Mouse (Mus musculus) neural tube, embryonic 15.5 days (tissue): Measurements from ENCODE around the gene Lyrm7. TPM values are rescaled to one million over a fixed set of nuclear protein-coding genes. Genes with fewer than 3 reads are reported as not detected.

Source experiments
- ATAC-seq: fragments of 200-750 bp; cut with Nextera tagmentation; 2 replicates; pipeline ENCODE4 v1.8.0; 2017; ENCODE audit warnings: mild to moderate bottlenecking, moderate TSS enrichment, moderate library complexity; ENCODE audit not compliant: low FRiP score
- H3K27ac ChIP-seq: fragments of 300-500 bp; sonication (generic); replicated peaks from 2 replicates; pipeline ENCODE4 v1.5.1; 2015; ENCODE audit warnings: mild to moderate bottlenecking, inconsistent platforms
- H3K27me3 ChIP-seq: fragments of 300-500 bp; sonication (generic); replicated peaks from 2 replicates; pipeline ENCODE4 v1.6.1; 2015; ENCODE audit warnings: inconsistent platforms
- H3K36me3 ChIP-seq: fragments of 300-500 bp; sonication (generic); 2 replicates; pipeline ENCODE4 v1.6.1; 2015; ENCODE audit warnings: inconsistent platforms
- H3K4me1 ChIP-seq: fragments of 300-500 bp; sonication (generic); 2 replicates; pipeline ENCODE4 v1.6.1; 2015; ENCODE audit warnings: inconsistent platforms
- H3K4me2 ChIP-seq: fragments of 300-500 bp; sonication (generic); 2 replicates; pipeline ENCODE4 v1.6.1; 2015; ENCODE audit warnings: inconsistent platforms, mild to moderate bottlenecking, moderate library complexity
- H3K4me3 ChIP-seq: fragments of 300-500 bp; sonication (generic); replicated peaks from 2 replicates; pipeline ENCODE4 v1.5.1; 2015; ENCODE audit warnings: mild to moderate bottlenecking, inconsistent platforms
- H3K9ac ChIP-seq: fragments of 300-500 bp; sonication (generic); replicated peaks from 2 replicates; pipeline ENCODE4 v1.6.1; 2015; ENCODE audit warnings: mild to moderate bottlenecking, inconsistent platforms
- H3K9me3 ChIP-seq: fragments of 300-500 bp; sonication (generic); replicated peaks from 2 replicates; pipeline ENCODE4 v1.6.1; 2016; ENCODE audit warnings: inconsistent platforms
- WGBS: fragments of 180-500 bp; shearing (Covaris S2); methylation state at CpG from one replicate; pipeline ENCODE4 v1.1.7; 2015; ENCODE audit warnings: mixed read lengths; 5-methylcytosine and 5-hydroxymethylcytosine counted together
- polyA plus RNA-seq: library from polyadenylated mRNA; unstranded; fragments of >200 nt; fragmentation: Nextera tagmentation; extraction: Ambion mirVana; gene quantifications from 2 replicates; pipeline ENCODE4 v1.2.1, GENCODE M21; 2015

Lyrm7 gene
- polyA plus RNA-seq, 1 experiment from 2014 or later, result 11.8 TPM

GRCm38 (mm10) chr11:54812314-54812713, 48.4 kb downstream of the Lyrm7 start:
- Histone ChIP-seq H3K4me2 (no peak overlapping the region), H3K36me3 (no peaks in the 10 kb centered on the region), H3K9ac (no peak overlapping the region), H3K27ac (peak overlapping the region; percentile 41), H3K4me1 (peaks cover 12% of the 10 kb centered on the region; the same call in 1 of the 2 replicates), H3K27me3 (no peaks in the 10 kb centered on the region), H3K4me3 (no peak overlapping the region), H3K9me3 (no peaks in the 10 kb centered on the region)
- 25% methylated on average over 4 of the region's 4 CpGs for WGBS
- no peak for ATAC-seq

- no peak overlapping the region for H3K27ac ChIP-seq
- no peak overlapping the region for H3K9ac ChIP-seq
- H3K4me1 ChIP-seq, result peaks cover 11% of the 10 kb centered on the region; the same call in 1 of the 2 replicates
- no peaks in the 10 kb centered on the region for H3K27me3 ChIP-seq
- no peak overlapping the region for H3K4me3 ChIP-seq
- no peak for ATAC-seq
- WGBS, result 87% methylated on average over 3 of the region's 3 CpGs
- H3K36me3 ChIP-seq, result no peaks in the 10 kb centered on the region
- H3K4me2 ChIP-seq, result no peak overlapping the region
- no peaks in the 10 kb centered on the region for H3K9me3 ChIP-seq
Measured at GRCm38 (mm10) chr11:54811054-54811453, 49.7 kb downstream of the Lyrm7 start.

DNA sequence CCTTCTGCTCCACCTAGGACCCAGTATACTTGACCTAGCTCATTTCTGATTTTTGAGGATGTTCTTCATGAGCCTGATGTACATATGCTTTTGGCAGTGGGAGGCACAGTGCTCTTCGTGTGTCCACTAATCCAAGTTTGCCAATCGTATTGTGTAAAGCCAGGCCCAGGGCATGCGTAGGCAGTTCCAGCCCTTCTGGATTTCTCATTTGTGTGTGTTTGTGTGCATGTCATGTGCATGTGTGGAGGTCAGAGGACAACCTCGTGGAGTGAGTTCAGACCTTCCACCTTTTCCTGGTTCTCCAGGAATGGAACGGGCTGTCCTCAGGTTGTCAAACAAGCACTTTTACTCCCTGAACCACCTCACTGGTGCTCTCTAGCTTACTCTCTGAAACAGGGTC, 51.1 kb downstream of the Lyrm7 start:
- no peak for ATAC-seq
- Histone ChIP-seq H3K36me3 (no peaks in the 10 kb centered on the region), H3K4me3 (no peak overlapping the region), H3K27ac (no peak overlapping the region), H3K4me2 (no peak overlapping the region), H3K9ac (no peak overlapping the region), H3K9me3 (no peaks in the 10 kb centered on the region), H3K27me3 (no peaks in the 10 kb centered on the region), H3K4me1 (peaks cover 11% of the 10 kb centered on the region; the same call in 1 of the 2 replicates)
- WGBS, result 92% methylated on average over 5 of the region's 5 CpGs

DNA sequence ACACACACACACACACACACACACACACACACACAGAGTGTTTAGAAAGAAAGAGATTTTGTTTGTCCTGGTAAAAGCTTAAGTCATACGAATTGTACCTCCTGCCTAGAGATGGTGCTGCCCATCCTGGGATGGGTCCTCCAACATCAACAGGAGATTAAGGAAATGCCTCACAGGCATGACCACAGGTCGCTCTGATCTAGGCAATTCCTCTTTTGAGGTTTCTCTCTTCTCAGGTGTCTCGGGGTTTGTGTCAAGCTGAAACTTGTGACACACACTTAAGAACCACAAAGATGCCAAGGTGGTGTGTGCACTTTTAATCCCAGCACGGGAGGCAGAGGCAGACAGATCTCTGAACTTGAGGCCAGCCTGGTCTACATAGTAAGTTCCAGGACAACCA, 52.5 kb downstream of the Lyrm7 start:
- no peak for ATAC-seq
- no peak overlapping the region for H3K4me2 ChIP-seq
- H3K9ac ChIP-seq, result no peak overlapping the region
- WGBS, result 88% methylated on average over 4 of the region's 4 CpGs
- H3K27me3 ChIP-seq, result no peaks in the 10 kb centered on the region
- H3K4me1 ChIP-seq, result peaks cover 8% of the 10 kb centered on the region; the same call in 1 of the 2 replicates
- no peaks in the 10 kb centered on the region for H3K36me3 ChIP-seq
- no peaks in the 10 kb centered on the region for H3K9me3 ChIP-seq
- no peak overlapping the region for H3K27ac ChIP-seq
- no peak overlapping the region for H3K4me3 ChIP-seq

GRCm38 (mm10) chr11:54807669-54808068, 53.0 kb downstream of the Lyrm7 start:
- 84% methylated on average over 9 of the region's 9 CpGs for WGBS
- H3K4me1 ChIP-seq, result peaks cover 3% of the 10 kb centered on the region; the same call in 1 of the 2 replicates
- no peak for ATAC-seq
- no peaks in the 10 kb centered on the region for H3K27me3 ChIP-seq
- H3K4me3 ChIP-seq, result no peak overlapping the region
- H3K4me2 ChIP-seq, result no peak overlapping the region
- no peak overlapping the region for H3K9ac ChIP-seq
- no peak overlapping the region for H3K27ac ChIP-seq
- no peaks in the 10 kb centered on the region for H3K9me3 ChIP-seq
- no peaks in the 10 kb centered on the region for H3K36me3 ChIP-seq

- Histone ChIP-seq H3K4me1 (no peaks in the 10 kb centered on the region), H3K9me3 (no peaks in the 10 kb centered on the region), H3K27me3 (no peaks in the 10 kb centered on the region), H3K36me3 (no peaks in the 10 kb centered on the region), H3K27ac (no peak overlapping the region), H3K9ac (no peak overlapping the region), H3K4me3 (no peak overlapping the region), H3K4me2 (no peak overlapping the region)
- no peak for ATAC-seq
- WGBS, result 89% methylated on average over 28 of the region's 28 CpGs
Measured at GRCm38 (mm10) chr11:54806891-54807290, 53.8 kb downstream of the Lyrm7 start.

- Histone ChIP-seq H3K9me3 (no peaks in the 10 kb centered on the region), H3K4me2 (no peak overlapping the region), H3K9ac (no peak overlapping the region), H3K4me1 (no peaks in the 10 kb centered on the region), H3K27me3 (no peaks in the 10 kb centered on the region), H3K36me3 (no peaks in the 10 kb centered on the region), H3K27ac (no peak overlapping the region), H3K4me3 (no peak overlapping the region)
- no peak for ATAC-seq
- WGBS, result 74% methylated on average over 4 of the region's 4 CpGs
Measured at GRCm38 (mm10) chr11:54805196-54805595, 55.5 kb downstream of the Lyrm7 start.

DNA sequence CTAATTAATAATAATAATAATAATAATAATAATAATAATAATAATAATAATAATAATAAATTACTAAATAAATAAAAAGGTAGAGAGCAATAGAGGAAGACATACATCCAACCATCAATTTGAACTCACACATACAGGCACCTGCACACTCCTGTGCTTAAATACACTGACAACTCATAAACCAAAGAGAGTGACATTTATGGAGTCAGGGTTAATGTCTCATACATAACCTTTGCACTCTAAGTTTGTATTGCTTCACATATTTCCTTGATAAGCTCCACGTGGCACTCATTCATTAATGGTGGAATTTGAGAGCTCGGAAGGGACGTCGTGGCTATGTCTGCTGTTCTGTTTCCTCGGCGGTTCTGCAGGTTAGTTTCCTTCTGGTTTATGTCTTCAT, 58.1 kb downstream of the Lyrm7 start:
- Histone ChIP-seq H3K9ac (no peak overlapping the region), H3K36me3 (no peaks in the 10 kb centered on the region)
- 74% methylated on average over 6 of the region's 6 CpGs for WGBS

DNA sequence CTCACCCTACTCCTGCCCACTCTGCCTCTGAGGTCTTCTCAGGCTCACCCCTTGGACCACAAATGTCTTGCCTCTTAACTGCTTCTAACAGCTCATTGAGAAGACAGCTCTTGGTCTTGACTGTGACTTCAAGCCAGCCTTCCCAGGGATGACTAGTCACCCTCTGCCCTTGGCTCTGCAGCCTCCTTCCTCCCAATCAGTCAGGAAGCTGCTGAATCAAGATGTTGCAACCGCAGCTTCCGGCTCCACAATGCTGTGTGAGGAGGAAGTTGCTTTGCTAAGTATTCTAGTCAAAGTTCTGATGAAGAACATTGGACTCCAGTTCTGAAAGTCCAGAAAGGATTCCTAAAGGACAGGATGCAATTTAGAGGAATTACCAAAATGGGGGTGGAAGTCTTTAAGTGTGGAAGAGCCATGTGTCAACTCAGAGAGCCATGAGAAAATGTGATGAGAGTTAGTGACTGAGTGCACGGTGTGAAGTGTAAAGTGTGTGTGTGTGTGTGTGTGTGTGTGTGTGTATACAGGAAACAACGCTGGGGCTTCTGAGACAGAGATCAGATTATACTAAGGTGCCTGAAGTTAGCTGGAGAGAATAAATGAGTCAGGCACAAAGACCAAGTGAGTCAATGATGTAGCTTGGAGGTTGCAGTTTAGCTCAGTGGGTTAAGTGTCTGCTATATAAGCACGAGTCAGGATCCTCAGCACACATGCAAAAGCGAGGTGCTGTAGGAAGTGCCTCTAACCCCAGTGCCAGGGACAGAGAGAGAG, 58.7 kb downstream of the Lyrm7 start:
- 85% methylated on average over 6 of the region's 6 CpGs for WGBS

More for the DNA sequence above, 58.1 kb downstream of the Lyrm7 start:
- Histone ChIP-seq H3K4me3 (no peak overlapping the region), H3K27ac (no peak overlapping the region), H3K27me3 (no peaks in the 10 kb centered on the region), H3K4me2 (no peak overlapping the region), H3K9me3 (no peaks in the 10 kb centered on the region), H3K4me1 (no peaks in the 10 kb centered on the region)
- no peak for ATAC-seq

DNA sequence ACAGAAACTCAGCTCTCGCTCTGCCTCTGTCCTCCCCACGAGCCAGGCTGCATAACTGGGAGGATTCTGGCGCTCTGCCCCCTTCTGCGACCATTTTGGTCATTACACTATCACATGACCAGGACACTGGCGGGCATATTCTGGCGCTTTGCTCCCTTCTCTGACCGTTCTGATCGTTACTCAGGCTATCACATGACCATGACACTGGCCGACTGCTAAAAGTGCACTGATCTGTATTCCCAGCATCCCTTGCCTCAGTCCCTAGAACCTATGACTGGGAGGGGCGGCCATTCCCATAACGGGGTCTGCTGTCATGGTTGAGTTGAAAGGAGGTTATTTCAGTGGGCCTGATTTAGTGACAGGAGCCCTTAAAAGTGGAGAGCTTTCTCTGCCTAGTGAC, 64.2 kb downstream of the Lyrm7 start:
- H3K27ac ChIP-seq, result no peak overlapping the region
- H3K9ac ChIP-seq, result no peak overlapping the region
- H3K4me1 ChIP-seq, result no peaks in the 10 kb centered on the region
- no peak overlapping the region for H3K4me3 ChIP-seq
- no peaks in the 10 kb centered on the region for H3K9me3 ChIP-seq
- no peak overlapping the region for H3K4me2 ChIP-seq
- WGBS, result 77% methylated on average over 11 of the region's 11 CpGs
- H3K36me3 ChIP-seq, result no peaks in the 10 kb centered on the region
- ATAC-seq, result no peak
- H3K27me3 ChIP-seq, result no peaks in the 10 kb centered on the region

More for the DNA sequence above, 58.7 kb downstream of the Lyrm7 start:
- no peaks in the 10 kb centered on the region for H3K36me3 ChIP-seq
- H3K27me3 ChIP-seq, result no peaks in the 10 kb centered on the region
- H3K9ac ChIP-seq, result no peak overlapping the region
- H3K4me2 ChIP-seq, result no peak overlapping the region
- H3K9me3 ChIP-seq, result no peaks in the 10 kb centered on the region
- H3K4me3 ChIP-seq, result no peak overlapping the region
- no peaks in the 10 kb centered on the region for H3K4me1 ChIP-seq
- no peak for ATAC-seq
- H3K27ac ChIP-seq, result no peak overlapping the region

DNA sequence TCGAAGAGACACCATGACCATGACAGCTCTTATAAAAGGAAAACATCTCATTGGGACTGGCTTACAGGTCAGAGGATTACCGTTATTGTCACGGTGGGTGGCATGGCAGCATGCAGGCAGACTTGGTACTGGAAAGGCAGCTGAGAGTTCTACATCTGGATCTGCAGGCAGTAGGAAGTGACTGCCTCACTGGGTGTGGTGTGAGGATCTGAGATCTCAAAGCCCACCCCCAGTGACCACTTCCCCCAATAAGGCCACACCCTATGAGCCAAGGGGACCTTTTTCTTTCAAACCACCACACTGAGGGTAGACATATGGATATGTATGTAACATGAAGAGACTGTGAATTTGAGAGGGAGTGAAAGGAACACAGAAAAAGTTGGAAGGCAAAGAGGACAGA, 66.0 kb downstream of the Lyrm7 start:
- H3K36me3 ChIP-seq, result no peaks in the 10 kb centered on the region
- H3K27ac ChIP-seq, result no peak overlapping the region
- no peak for ATAC-seq
- 90% methylated on average over 3 of the region's 3 CpGs for WGBS
- H3K4me3 ChIP-seq, result no peak overlapping the region
- no peak overlapping the region for H3K4me2 ChIP-seq
- no peaks in the 10 kb centered on the region for H3K4me1 ChIP-seq
- H3K9ac ChIP-seq, result no peak overlapping the region
- H3K9me3 ChIP-seq, result no peaks in the 10 kb centered on the region
- no peaks in the 10 kb centered on the region for H3K27me3 ChIP-seq

- Histone ChIP-seq H3K27me3 (no peaks in the 10 kb centered on the region), H3K4me1 (0 out of 2 replicates have a peak, but pooled peaks cover under 1% of the 10 kb centered on the region), H3K36me3 (no peaks in the 10 kb centered on the region), H3K4me3 (no peak overlapping the region), H3K9ac (no peak overlapping the region), H3K9me3 (no peaks in the 10 kb centered on the region), H3K27ac (no peak overlapping the region), H3K4me2 (no peak overlapping the region)
- ATAC-seq, result no peak
- 88% methylated on average over 1 of the region's 1 CpGs for WGBS
Measured at GRCm38 (mm10) chr11:54793173-54793572, 67.5 kb downstream of the Lyrm7 start.
